Mouse (Mus musculus) C2C12 (cell line): ENCODE measurements around the gene Pou2f3.

Source experiments
- CEBPB ChIP-seq: IDR thresholded peaks from one replicate; pipeline ENCODE4 v1.6.1; 2011; ENCODE audit warnings: low read depth, mild to moderate bottlenecking, control low read depth, moderate library complexity
- CTCF ChIP-seq: IDR thresholded peaks from one replicate; pipeline ENCODE4 v1.5.1; 2011; ENCODE audit not compliant: control insufficient read depth, insufficient read depth, insufficient read length
- FOSL1 ChIP-seq: IDR thresholded peaks from one replicate; pipeline ENCODE4 v1.8.0; 2011; ENCODE audit warnings: mild to moderate bottlenecking, low read length; ENCODE audit not compliant: poor library complexity, insufficient read depth, severe bottlenecking
- MAX ChIP-seq: IDR thresholded peaks from one replicate; pipeline ENCODE4 v1.6.1; 2011; ENCODE audit warnings: mild to moderate bottlenecking, control low read depth
- MYOD1 ChIP-seq: IDR thresholded peaks from one replicate; pipeline ENCODE4 v1.6.1; 2011; ENCODE audit warnings: low read depth; ENCODE audit not compliant: control insufficient read depth, insufficient read length
- MYOG ChIP-seq: IDR thresholded peaks from one replicate; pipeline ENCODE4 v1.6.1; 2011; ENCODE audit not compliant: control insufficient read depth, insufficient read length; ENCODE audit errors: extremely low read depth
- USF1 ChIP-seq: IDR thresholded peaks from one replicate; pipeline ENCODE4 v1.6.1; 2011; ENCODE audit warnings: low read depth, mild to moderate bottlenecking, control low read depth, moderate library complexity

DNA sequence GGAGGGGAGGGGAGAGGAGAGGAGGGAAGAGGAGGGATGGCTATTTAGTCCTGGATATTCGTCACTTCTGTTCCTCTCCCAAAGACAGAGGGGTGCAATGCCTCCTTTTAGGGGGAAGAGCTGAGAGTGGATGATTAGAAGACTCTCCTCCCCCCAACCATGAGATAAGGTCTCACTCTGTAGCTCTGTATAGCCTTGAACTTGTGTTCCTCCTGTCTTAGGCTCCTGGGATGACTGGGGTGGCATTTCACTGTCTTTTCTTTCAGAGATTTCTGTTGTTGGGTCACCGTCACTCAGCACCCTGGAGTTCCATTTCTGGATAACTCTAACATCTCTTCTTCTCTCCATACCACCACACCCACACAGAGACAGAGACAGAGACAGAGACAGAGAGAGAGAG, 28.0 kb upstream of the Pou2f3 start:
- no peak for TF ChIP-seq CTCF
- TF ChIP-seq MAX = no peak
- no peak for TF ChIP-seq MYOD1
- no peak for TF ChIP-seq FOSL1
- TF ChIP-seq USF1 = no peak
- no peak for TF ChIP-seq MYOG
- TF ChIP-seq CEBPB = no peak
